Mouse (Mus musculus) left cerebral cortex, adult 11 months (tissue): ENCODE results near the gene H3f3a.
A peak's percentile ranks its signal among the peaks of the same experiment; 100 is the strongest.
"Not testable (repeated sequence)": the region's sequence is repeated elsewhere in the genome, so short reads cannot be mapped to it uniquely, and the experiment has no call there.

Experiments
- DNase-seq: peaks from one replicate; pipeline ENCODE4 v3.0.0; 2022; ENCODE audit warnings: low spot score

Gene H3f3a

DNA sequence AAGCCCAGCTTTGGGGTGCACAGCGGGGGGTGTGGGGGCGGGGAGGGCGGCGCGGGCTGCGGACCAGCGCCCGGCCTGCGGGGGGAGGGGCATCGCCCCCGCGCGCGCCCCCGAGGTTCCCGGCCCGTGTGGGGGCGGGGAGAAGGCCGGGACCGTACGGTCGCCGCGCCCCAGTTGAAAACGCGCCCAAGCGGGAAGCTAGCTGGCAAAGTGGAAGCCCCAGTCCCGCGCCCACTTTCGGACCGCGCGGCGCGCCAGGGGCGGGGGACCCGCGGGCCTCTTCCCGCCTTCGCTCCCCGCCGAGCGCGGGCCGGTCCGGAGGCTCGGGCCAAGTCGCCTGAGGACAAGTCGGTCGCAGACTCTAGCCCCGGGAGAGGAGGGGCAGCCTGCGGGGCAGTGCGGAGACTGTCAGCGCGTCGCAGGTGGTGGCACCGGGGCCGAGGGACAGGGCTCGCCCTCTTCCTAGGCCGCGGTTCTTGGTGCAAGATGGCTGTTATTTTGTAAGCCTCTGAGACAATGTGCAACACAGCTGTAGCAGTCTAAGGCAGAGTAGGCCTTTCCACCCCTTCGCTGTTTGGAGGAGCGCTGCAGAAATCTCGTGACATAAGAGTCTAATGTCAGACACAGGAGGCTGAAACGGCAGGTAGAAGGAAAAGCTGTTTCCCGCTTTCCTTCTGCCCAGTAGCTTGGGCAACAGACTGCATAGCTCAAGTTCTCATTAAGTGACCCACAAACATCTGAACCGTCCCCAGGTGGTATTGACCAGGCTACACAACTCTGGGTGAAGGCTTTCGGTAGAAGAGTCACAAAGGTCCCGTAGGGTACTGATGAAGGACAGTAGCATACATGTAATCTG, at the start of gene H3f3a:
TSS of gene H3f3a (minus strand) at position 59 of the 856 bp plus-strand sequence.
- DNase-seq = peak; percentile 66

DNA sequence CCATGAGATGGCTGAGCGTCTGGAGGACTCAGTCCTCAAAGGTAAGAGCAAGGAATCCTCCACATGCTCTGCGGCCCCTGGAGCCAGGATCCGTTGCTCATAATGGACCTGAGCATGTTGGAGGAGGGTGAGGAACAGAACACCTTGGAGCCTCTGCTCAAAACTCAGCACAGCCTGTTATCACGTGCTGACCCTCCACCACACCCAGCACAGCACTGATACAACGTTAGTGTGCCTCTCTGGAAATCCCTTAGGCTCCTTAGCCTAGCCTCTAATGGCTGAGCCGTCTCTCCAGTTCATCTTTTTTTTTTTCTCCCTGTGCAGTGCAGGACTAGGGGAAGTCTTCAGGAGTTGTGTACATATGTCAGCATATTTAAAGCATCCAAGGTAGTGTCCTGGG, 46.3 kb upstream of the H3f3a start:
- no peak for DNase-seq

DNA sequence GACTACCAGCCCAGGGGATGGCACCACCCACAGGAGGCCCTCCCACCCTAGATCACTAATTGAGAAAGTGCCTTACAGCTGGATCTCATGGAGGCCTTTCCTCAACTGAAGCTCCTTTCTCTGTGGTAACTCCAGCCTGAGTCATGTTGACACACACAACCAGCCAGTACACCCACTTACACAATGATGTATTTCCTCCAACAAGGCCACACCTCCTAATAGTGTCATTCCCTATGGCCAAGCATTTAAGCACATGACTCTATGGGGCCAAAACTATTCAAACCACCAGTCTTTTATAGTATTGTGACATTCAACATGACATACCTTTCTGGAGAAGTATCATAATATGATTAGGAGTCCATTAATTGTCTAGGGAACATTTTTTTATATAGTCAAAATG, 45.0 kb upstream of the H3f3a start:
- no peak for DNase-seq

DNA sequence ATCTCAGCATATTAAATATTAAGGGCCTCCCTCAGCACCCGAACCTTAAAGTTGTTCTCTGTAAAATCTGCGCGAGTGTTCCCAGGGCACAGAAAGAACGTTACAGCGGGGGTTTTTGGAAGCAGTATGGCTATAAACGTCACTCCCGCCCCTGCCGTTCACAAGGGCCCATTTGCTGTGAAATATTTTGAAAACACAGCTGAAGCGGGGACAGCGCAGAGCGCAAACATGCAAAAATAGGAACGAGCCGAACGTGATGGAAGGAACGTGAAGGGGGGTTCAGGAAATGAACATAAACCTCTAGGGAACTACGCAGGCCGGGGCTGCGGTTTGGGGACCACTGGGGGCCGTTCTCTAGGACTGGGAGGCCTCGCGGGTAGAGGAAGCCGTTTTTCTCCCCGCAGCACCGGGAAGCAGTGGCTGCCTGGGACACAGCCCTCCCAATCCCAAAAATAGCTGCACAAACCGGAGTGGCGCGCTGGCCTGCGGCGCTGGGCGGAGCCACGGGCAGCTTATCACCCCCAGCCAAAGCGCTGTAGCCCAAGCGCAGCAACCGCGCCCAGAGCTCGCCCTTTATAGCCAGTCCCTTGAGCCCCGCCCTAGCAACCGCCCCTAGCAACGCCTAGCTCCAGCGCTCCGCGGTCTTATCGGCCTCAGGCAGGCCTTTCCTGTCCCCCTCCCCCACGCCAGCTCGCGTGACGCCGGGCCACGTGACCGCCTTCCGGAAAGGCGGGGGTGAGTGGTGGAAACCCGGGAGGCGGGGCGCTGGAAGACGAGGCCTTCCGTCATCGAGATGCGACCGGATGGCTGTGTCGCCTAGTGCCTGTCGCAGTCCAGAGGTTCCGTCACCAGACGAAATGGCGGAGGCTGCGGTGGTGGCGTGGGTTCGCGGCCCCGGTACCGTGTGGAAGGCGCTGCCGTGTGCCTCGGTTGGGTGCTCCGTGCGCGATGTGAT, 36.9 kb upstream of the H3f3a start, which contains the start of gene Sde2:
TSS of gene Sde2 (plus strand) at position 812 of the 955 bp plus-strand sequence.
- peak; percentile 100 for DNase-seq

DNA sequence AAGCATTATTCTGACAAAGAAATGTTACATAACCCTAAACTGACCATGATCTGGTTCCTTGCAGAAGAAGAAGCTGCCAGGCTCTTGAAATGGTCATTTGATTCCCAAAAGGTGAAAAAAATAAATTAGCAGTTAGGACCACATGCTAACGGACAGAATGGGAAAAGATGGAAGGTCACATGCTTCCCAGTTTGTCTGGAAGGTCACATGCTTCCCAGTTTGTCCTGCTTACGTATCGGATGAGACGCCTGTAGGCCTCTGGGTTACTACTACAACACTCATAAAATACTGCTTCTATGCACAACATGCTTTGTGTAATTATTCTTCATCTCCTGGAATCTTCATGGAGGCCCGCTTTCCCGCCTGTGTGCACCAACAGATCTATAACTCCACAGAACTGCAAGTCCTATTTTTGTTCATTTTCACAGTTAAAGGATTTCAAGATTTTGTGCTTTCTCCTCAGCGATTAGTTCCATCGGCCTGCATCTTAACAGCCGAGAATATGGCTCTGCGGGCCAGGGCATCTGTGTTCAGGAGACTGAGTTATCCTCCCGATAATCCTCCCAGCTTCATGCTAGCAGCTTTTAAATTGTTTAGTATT, 36.1 kb upstream of the H3f3a start:
- no peak for DNase-seq

DNA sequence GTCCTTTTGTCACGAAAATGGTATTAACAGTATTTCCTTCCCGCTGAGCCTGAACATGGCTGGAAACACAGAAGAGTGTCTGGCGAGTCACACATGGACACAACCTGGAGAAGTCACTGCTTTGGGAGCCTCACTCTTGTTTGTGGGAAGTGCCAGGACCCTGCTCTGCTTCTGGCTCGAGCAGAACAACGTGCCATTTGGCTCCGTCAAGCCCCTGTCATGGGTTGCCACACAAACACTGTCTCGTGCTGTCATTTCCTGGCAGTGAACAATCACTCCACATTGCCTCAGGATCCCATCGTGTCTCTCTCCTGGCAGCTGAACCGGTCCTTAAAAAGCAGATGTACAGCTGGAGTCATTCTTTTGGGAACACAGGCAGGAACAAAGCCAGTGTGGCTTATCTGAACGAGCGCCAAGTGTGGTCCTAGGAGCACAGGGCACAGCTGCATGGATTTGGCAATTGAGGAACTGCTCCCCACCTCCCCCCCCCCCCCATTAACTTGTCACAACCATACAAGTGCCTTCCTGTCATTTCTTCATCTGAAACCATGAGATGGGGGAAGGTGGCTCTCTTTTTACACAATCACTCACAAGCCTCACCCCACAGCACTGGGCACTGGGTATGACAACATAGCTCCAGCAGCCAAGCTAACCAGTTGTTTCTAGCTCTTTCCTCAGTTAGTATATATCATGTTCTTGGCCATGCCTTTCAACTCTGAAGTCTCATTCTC, 34.9 kb upstream of the H3f3a start:
- peak; percentile 51 for DNase-seq

DNA sequence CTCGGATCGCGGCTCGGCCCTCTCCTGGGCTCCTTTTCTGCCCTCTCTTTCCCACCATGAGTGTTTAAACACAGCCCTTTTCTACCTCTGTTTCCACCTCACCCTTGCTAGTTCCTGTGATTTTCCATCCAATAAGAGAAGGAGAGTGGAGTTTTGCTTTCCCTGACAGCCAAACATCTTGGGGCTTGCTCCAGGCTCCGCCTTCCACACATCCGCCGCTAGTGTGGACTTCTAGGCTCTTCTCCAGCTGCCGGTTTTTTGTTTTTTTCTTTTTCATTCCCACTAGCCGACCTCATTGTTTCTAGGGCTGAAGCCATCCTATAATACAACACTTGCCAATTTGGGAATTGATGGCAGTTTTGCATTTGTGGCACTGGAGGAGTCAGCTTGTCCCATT, 34.4 kb upstream of the H3f3a start:
- DNase-seq = peak; percentile 72

DNA sequence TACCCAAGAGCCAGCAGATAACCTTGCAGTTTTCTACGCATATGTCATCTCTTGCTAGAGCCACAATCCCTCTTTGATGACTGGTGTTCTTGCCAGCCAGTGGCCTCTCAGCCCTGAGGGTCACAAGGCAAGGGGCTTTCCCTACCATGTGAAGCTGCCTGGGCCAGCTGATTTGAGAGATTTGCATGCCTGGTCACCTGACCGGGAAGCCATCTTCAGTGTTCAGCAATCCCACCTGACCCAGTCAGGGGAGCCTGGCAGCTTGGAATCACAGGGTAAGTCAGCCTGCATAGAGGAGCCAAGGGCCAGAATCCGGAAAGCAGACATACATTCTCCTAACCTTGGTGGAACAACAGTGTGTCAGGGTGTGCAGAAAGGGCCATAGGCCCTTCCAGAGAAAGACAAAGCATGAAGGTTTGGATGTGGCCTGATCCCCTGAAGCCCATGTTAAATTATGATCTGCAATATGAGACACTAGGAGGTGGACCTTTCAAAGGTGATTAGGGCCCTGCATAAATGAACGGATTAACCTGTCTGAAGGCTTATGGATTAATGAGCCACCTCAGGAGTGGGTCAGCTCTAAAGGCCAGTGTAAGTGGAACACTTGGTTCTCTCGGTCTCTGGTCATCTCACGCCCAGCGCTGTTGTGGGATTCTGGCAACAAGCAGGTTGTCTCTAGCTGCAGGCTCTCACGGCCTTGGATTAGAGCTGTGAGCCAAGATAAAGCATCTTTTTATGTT, 28.0 kb upstream of the H3f3a start:
- no peak for DNase-seq

DNA sequence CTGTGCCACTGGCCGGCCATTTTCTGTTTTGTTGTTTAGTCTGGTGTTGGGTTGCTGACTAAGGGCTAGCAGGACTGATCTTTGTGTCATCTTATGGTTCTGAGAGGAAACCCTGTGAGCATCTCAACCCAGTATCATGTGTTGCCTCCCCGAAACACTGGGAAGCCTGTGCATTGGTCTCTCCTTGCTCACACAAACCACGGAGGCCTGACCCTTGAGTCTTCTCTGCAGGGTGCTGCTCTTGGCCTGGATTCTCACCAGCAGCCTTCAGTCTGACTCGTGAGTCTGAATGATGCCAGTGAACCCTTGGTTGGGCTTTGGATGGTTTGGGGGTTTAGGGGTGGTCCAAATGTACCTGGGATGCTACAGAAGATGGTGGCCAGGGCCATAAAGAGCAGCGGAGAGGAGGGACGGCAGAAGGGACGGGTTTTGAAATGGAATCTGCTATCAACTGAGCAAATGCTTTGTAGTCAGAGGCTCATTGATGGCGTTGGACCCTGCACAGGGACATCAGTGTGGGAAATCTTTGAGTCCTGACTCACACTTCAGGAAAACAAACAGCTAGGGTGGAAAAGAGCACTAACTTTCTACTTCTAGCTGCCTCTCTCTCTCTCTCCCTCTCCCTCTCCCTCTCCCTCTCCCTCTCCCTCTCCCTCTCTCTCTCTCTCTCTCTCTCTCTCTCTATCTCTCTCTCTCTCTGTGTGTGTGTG, 25.6 kb upstream of the H3f3a start:
- no peak for DNase-seq

DNA sequence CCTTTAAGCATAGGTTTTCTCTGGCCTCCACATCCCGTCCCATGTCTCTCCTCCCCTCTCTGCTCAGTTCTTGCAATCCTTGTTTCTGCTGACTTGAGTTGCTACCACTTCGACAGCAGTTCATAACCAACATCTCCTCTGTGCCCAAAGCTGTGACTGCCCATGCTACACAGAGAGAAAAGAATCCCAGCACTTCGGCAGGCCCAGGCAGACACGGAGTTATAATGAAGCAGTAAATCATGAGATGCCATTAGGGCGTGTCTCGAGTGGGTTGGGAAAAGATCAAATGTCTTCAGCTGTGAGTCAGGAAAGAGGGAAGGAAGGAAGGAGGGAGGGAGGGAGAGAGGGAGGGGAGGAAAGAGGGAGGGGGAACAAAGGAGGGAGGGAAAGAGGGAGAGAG, 24.3 kb upstream of the H3f3a start:
- no peak for DNase-seq

DNA sequence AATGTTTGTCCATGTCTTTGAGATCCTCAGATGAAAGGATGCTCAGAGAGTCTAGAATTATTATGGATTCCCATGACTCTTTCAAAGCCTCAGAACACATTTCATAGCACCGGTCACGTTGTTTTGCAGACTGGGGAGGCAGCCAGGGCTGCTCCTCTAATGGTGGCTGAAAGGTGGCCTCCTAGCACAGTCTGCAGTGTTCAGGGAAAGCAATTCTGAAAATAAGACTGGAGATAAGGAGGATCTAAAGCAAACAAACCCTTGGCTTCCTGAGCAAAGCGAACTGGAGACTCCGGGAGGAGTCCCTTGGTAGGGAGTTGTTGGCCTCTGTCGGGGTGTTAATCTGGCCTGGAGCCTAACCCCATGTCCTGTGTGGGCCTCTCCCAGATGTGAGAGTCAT, 23.4 kb upstream of the H3f3a start:
- no peak for DNase-seq

DNA sequence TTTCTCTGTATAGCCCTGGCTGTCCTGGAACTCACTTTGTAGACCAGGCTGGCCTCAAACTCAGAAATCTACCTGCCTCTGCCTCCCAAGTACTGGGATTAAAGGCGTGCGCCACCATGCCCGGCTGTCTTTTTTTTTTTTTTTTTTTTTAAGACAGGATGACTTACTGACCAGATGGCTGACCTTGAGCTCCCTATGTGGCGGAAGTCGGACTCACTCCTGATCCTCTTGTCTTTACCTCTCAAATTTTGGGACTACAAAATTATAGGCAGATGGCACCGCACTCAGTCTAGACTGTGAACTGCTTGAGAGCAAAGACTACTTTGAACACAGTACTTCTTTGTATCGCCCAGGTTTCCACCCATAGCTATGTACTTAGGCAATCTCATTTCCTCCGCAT, 22.7 kb upstream of the H3f3a start:
- not testable (repeated sequence) for DNase-seq

DNA sequence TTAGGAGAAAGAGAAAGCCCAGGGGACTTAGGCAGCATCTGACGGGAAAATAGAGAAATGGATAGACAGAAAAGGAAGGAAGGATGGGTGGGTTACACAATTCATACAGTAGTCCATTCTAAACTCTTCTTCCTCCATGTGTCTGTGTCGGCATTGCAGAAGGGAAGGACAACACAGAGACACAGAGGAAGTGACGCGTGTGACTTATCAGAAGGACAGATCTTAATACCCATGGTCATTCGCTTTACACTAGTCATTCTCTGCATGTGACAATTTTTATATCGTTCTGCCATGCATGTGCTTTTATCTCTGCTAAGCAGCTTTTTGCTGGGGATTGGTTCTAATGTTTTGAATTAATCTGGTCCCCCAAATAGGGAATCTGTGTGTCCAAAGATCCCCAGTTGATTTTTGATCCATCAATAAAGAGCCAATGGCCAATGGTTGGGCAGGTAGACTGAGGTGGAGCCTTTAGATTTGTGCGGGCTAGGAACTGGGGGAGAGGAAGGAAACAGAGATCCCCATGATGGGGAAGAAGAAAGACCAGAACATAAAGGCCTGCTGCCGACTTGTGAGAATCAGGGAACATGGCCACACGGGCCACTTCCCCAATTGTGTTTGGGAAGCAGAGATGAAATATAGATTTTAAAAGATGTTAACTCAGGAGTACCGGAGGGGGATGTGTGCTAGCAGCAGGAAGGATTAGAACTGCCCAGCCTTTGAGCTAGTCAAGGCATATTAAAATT, 21.7 kb upstream of the H3f3a start:
- no peak for DNase-seq

DNA sequence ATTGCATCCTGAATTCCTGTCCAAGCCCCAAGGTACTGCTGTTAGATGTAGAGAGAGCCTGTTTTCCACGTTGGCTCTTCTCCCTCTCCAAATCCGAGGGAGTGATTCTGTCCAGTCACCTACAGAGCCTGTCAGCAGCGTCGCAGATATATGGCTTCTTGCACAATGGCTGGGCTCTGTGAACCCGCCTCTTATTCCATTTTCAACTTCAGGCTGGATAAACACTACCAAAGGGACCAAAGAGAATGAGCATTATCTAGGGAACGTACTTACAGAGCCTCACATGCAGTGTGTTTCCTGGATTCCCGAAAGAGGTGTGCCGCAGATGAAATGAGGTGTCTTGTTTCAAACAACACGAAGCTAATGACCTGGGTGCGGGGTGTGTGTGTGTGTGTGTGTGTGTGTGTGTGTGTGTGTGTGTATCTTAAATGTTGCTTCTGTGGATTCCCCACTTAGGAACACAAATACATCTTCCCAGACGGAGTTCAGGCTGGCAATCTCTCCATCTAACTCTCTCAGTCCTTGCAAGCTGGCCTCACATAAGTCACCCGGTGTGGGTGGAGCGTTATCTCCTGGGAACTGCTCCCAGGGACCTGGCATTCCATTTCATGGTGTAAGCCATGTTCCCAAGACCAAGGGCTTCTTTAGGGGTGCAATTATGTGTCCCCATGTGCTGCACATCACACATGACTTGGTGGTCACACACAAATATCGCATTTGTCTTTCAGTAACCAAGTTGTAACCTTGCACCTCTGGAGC, 17.0 kb upstream of the H3f3a start:
- no peak for DNase-seq

DNA sequence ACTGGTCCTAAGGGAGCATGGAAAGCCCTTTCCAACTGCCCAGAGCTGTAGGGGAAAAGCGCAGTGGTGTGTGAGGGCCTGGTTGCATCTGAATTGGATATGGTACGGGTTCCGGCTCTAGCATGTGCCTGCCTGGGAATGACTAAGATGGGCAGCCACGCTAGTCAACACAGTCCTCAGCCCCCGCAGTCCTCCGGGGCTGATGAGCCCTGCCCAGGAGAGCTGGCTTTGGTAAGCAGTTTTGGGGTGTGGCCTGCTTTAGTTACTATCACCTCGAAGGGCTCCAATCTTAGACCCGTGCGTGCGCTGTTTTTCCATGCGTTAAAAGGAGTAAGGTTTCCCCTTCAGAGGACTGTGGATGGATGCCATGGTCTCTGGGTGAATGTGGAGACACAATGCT, 16.4 kb upstream of the H3f3a start:
- DNase-seq = no peak

DNA sequence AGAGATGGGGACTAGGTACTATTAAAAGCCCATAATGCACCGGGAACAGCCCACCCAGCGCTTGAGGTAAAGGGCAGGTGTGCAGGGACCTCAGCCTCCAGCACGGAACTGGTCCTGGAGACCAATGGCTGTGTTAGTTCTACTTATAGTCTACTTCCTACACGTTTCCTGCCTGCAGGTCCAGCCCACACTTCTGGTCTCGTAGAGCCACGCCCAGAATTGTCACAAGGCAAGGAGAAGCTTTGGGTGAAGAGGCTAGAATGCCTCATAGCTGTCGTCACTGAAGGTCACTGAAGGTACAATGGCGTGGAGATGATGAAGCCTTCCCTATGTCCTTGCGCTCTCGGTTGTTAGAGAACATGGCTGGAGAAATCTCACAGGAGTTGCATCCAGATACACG, 16.0 kb upstream of the H3f3a start:
- DNase-seq = no peak

DNA sequence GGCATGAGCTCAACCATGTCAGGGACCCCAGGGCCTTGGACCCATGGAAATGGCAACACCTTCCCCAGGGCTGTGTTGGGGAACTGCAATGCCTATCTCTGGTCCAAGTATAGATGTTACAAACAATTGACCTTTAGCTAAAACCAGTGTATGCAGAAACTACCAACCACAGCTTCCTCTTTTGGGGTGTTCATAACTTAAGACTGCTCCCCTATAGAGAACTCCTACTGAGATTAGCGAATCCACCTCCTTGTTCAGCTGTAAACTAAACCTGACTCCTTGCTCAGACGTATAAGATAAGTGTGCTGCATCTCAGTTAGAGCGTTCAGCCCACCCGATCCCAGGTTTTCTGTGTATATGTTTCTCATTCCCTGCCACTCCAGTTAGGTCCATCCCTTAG, 12.9 kb upstream of the H3f3a start:
- no peak for DNase-seq

DNA sequence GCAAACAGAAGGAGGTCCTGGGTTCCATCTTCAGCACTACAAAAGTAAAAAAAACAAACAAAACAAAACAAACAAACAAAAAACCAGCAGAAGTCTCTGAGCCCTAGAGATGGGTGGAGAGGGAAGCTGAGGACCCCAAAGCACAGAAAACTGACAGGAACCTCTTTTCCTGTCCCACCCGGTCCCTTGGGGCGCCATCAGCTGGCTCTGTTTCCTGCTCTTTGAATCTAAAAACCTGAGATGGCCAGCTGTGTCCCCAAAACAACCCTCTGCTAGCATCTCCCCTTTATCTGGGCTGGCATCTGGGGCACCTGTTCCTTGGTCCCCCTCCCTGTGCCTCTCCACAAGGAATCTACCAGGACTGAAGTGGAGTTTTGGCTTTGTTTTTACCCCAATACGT, 11.0 kb upstream of the H3f3a start:
- no peak for DNase-seq

DNA sequence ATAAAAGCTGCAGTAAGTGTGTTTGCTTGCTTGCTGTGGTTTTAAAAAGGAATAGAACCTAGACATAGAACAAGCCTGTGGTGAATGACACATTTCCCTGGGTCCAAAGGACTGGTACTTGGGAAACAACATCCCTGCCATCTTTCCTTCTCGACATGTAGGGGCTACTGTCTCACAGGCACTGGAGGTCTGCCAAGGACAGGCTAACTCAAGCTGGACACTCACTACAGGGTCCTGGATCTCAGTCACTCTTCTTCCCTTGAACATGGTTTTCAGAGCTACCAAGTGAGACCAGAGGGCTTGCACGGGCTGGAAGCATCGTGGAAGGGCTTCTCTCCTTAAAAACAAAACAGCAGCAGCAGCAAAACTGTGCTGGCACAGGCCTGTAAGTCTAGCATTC, 10.0 kb upstream of the H3f3a start:
- DNase-seq = no peak
